Mouse (Mus musculus): Measurements from ENCODE around the gene Has3. TPM values are rescaled to one million over a fixed set of nuclear protein-coding genes. Genes with fewer than 3 reads are reported as not detected.
"Not testable (repeated sequence)": the region's sequence is repeated elsewhere in the genome, so short reads cannot be mapped to it uniquely, and the experiment has no call there.

Gene Has3
- total RNA-seq, 2 experiments from 2014 or later: 2.1 to 3.4 TPM

DNA sequence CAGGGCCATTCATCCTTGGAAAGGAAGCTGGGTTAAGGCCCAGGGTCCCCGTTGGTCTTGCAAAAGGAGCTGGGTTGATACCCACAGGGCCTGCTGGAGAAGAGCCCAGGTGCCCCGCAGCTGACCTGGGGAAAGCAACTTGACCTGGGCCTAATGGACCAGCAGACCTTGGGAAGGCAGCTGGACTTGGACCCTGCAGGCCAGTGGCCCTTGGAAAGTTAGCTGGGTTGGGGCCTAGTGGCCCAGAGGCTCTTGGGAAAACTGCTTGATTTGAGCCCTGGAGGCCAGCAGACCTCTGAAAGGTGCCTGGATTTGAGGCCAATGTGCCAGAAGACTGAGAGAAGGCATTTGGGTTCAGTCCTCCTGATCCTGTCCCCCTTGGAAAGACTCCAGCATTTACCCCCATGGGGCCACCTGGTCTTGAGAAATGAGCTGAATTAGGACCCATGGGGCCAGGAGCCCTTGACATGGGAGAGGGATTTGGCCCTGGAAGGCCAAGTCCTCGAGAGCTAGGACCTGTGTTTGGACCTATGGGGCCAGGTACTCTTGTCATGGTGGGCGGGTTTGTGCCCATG lies 14.9 kb downstream of the Has3 start:
- not testable (repeated sequence) for DNase-seq

DNA sequence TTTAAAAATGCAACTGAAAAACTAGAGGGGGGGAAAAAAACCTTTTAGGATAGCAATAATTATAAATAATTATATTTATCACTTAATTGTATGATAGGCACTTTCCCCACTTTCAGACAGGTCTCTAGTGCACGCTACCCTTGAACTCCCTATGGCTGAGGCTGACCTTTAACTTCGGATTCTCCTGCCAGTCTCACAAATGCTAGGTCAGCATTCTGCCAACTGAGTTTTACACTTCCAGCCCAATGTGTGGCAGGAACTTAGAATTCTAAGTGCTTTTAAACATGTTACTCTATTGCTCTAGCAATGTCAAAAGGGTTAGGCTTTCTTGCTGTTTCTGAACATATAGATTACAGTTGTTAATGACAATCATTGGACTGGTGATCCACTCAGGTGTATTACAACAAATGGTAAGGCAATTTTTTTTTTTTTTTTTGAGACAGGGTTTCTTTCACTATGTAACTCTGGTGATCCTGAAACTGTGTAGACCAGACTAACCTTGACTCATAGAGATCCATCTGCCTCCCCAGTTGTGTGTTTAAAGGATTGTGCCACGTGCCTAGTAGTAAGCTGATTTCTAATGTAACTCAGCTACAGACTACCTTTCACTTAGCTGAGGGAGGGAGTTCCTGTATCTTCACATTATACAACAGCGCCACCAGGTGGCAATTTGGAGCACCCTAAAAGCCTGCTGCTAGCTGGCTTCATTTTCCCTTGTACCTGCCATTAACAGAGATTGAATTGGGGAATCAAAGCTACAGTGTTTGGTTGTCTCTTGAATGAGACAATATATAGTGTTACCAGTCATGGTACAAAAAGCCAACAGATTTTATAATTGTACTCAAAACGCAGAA lies 17.5 kb downstream of the Has3 start:
- DNase-seq: peak; percentile 82

DNA sequence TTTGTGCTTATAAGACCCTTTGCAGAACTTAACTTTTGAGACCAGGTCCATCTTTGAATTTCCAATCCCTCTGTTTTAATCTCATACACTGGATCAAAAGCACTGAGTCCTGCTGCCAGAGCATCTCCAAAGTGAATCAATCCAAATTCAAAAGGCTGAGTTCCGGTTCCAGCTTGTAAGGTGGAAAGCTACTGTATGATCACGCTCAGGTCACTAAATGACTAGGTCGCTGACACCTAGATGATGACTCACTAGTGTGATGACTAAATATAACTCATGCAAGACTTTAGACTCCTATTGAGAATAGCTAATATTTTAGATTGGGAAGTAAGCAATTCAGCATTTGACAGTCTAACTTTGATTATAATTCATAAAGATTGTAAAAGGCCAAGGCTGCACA lies 18.8 kb downstream of the Has3 start:
- DNase-seq: no peak

DNA sequence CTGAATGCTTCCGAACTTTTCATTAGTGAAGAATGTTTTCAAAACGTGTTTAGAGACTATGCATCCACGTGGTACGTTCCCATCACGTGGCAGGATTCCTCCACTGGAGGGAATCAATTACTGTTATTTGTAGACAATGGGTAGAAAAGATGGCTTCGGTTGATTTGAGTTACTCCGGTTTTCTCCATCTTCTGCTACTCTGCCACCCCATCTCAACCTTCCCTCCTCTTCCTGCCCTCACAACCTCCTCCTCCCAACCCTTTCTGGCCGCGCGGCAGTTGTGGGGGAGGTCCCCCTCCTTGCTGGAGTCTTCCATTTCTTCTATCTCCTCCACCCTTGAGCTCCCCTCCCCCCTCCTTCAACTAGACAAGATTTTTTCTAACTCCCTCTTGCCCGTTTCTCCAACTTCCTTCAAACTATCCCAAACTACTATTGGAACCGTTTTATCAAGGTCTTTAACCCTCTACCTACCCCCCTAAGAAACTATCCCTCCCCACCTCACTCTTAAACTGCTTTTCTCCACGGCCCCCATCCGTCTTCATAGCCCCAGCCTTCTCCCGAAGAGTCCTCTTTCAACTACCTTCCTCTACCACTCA lies 22.3 kb downstream of the Has3 start:
- DNase-seq: peak; percentile 29

DNA sequence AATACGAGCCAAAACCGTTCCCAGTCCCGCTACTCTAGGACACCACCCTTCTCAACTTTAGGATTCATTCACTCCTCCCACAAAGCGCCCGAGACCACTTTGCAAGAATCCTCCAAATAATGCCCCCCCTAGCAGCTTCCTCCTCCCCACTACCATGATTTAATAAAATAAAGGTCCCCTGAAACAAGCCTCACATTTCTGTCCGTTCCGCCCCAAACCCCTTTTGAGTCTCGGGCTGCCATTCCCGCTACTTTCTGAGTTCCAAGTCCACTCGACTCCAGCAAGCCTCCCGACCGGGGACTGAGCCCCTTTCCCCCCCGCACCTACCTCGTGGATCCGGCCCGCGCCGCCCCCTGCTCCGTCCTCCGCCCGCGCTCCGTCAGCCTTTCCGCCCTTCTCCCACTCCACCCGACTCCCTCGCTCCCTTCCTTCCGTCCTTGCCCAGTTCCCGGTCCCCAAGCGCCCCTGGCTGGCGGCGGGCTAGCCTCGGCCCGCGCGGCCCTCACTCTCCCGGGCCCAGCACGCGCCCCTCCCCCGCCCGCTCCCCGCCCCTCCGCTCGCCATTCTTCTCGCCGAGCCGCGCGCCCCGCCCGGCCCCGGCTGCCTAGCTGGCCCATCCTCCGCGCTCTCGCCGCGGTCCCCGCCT lies 22.9 kb downstream of the Has3 start:
- DNase-seq: no peak

DNA sequence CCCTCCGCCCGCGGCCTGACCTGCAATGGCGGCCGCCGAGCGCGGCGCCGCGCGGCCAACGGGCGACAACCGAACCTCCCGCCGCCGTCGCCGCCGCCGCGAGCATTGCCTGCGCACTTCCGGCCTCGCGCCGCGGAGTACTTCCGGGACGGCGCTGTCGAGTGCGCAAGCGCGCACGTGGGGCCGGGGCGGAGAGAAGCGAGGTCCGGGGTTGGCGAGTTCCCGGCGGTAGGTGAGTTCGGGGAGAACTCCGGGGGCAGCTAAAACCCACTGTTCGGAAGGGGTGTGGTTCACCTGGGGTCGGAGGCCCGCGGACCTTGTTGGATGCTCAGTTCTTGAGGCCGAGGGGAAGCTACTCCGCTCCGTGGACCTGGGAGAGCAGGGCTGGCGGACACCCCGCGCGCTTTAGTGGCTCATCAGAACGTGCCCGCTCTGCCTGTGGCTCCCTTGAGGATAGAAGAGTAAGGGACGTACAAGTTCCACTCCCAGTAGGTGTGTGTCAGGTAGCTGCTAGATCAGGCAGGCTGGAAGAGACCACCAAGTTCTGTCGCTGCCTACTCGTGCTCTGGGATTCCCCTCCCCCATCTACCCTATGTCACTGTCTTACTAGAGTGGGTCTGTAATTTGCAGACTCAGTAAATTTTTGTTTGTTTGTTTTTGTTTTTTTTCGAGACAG lies 23.6 kb downstream of the Has3 start, which contains the start of gene Utp4:
Gene Utp4 (plus strand): TSS at position 156 of the 676 bp plus-strand sequence.
- DNase-seq: peak; percentile 89

DNA sequence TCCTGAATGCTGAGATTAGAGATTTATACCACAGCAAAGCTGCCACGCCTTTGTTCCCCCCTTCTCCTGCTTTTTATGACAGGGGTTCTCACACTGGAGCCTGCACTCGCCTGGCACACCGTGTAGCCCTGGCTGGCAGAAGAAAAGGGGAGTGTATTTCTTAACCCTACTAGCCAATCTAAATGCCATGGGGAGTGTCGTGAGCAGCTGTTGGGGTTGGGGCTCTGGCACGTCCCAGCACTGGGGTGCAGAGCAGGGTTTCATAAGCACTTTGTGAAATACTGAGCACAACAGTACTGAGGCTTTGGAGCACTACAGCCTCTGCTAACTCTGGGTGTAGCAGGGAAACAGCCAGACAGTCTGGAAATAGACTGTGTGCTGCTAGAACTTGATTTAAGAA lies 29.4 kb downstream of the Has3 start:
- DNase-seq: no peak

DNA sequence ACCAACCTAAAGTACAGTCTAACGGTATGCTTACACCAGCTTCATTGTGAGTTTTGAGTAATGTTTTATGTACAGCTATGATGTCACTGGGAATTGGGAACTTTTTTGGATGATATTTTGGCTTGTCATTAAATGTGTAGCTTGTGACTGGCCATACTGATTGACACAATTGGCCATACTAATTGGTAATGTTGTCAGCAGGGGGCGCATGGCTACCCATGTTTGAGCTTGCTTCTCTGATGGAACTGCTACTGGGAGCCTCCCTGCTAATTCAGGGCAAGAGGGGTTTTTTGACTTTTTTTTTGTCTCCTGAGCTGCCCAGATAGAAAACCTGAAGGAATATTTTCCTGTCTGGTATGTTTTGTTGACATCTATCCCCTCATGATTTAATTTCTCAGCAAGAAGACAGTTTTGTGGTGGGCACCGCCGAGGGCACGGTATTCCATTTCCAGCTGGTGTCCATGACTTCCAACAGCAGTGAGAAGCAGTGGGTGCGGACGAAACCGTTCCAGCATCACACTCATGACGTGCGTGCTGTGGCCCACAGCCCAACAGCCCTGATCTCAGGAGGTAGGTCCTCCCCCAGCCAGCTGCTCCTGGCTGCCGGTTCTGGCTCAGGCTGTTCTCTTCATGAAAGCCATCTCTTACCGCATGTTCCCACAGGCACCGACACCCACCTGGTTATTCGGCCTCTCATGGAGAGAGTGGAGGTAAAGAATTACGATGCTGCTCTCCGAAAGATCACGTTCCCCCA lies 35.9 kb downstream of the Has3 start:
- DNase-seq: peak; percentile 81

DNA sequence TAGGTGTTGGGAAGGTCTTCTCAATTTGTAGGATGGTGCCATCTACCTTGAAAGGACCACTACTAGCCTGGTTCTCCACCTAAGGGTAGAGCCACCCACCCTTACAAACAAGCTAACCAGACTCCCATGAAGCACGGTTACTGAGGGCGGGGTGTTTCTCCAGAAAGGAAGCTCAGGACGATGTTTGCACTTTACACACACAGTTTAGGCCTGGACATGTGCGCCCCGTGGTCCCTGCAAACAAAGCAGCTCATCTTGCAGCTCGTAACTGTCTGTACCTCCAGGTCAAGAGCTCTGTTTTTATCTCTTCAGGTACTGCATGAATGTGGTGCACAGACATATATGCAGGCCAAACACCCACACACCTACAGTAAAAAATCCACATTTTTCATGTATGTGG lies 36.6 kb downstream of the Has3 start:
- DNase-seq: no peak

DNA sequence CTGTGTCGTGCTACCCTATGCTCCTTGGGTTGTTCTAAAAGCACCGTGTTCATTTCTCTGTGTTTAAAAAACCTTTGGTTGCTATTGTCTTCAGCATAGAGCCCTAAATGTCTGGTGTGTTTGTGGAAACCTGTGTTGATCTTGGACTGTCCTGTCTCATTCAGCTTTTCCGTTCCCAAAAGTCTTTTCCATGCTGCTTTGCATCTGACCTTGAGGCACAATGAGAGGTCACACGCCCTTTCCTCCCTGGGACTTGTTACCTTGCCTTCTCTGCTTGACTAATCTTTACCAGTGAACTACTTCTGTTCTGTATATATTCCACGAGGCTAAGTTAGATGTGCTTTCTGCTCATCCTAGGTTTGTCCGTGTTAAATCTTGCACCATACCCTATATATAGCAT lies 37.4 kb downstream of the Has3 start:
- DNase-seq: no peak

DNA sequence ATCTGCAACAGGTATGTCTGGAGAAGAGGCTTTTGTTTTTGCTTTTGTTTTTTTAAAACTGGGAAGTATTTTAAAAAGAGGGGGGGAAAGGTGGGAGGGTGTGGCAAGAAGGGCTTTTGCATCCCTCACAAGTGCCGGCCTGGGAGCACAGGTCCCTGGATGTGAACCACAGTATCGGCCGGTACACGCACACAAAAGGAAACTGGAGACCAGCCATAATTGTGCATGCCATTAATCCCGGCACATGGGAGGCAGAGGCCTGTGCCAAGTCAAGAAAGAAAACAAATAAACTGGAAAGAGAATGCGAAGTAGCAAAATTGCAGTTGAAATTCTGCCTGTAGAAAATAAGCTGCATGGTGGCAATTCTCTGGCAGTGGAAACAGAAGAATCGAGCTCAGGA lies 38.2 kb downstream of the Has3 start:
- no peak for DNase-seq

DNA sequence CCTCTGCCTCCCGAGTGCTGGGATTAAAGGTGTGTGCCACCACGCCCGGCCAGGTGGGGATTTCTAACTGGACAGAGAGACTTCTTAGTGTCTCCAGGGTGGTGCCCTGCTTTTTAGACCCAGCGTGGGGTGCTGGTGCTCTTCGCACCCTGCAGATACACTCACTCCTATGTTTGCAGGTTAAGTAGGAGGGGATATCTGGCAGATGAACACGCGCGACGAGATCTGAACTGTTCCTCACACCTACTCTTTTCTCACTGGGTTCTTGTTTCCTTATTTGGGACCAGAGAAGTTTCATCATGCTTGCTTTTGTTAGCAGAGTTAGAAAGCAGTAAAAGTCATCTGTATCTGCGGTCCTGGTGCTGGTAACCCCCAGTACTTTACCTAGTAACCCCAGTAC lies 43.6 kb downstream of the Has3 start:
- no peak for DNase-seq

DNA sequence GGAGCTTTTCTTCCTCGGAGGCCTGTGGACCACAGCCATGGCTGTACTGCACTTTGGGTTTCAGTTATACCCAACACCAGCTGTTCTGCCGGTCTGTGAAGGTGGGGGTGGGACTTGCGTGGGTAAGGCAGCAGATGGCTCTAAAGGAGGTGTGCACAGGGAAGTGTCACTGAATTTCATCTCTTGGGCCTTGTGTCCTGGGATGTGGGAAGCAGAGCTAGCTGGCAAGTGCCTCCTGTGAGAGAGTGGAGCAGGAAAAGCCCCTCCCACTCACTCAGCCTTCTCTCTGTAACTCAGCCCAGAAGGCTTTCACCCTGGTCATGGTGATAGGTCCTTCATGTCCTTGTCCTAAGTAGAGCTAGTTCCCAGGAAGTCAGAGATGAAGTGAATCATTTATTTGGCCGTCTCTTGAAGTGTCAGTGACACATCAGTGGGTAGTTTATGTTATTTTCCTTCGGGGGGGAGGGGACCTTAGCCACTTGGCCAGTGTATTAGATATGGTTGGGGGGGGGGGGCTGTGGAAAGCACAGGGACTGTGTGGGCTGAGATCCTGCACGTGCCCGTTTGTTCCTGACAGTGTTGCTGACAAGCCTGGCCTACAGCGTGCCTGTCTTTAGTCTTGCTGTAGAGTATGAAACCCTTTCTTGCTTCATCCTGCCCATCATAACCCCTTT lies 49.8 kb downstream of the Has3 start:
- DNase-seq: no peak

DNA sequence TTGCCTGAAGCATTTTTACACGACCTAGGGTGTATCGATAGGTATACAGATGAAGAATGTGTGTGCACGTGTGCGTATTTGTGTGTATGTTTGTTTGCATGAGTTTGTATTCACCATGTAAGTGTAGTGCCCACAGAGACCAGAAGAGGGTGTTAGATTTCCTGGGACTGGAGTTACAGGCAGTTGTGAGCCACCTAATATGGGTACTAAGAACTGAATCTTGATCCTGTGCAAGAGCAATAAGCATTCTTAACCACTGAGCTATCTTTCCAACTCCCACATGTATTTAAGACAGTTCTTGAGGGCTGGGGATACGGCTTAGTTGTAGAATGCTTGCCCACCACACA lies 50.3 kb downstream of the Has3 start:
- DNase-seq: no peak

DNA sequence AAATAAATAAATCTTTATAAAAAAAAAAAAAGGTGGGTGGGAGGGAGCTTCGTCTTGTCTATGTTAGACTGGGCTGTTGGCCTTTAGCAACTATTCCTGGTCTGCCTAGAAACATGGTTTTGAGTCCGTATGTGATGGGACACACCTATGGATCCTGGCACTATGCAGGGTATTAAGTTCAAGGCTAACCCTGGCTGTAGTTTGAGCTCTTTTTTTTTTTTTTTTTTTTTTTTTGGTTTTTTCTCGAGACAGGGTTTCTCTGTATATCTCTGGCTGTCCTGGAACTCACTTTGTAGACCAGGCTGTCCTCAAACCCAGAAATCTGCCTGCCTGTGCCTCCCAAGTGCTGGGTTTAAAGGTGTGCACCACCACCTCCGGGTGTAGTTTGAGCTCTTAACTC lies 54.0 kb downstream of the Has3 start:
- DNase-seq: no peak

DNA sequence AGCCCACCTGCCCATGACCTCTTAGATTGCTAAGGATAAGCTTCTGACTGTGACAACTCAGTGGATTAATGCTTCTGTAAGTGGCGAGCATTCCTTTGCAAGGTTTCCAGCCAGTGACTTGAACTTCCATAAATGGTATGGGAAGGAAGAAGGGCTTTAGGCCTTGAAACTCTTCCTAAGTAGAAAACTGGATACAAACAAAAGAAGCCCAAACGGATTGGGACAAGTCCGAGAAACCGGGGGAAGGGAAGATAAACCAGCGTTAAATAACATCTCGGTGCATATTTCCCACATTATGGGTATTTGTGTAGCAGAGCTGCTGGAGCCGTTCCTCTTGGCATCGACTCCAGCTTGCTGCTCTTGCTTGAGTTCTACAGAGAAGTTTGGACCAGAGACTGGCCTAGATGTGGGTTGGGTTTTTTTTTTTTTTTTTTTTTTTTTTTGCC lies 54.9 kb downstream of the Has3 start:
- peak; percentile 31 for DNase-seq

DNA sequence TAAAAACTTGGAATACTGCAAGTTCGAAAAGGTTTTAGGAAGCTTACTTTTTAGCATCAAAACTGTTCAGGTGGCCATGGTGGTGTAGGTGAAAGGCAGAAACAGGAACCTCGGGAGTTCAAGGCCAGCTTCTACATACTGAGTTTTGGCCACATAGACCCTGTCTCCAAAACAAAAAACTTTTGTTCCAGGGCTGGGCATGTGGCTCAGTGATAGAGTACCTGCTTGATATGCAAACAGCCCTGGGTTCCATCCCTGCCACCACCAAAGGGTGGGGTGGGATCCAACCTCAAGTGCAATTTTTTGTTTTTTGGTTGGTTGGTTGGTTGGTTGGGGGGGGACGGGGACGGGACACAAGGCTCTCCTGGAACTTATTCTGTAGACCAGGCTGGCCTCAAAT lies 55.4 kb downstream of the Has3 start:
- no peak for DNase-seq

DNA sequence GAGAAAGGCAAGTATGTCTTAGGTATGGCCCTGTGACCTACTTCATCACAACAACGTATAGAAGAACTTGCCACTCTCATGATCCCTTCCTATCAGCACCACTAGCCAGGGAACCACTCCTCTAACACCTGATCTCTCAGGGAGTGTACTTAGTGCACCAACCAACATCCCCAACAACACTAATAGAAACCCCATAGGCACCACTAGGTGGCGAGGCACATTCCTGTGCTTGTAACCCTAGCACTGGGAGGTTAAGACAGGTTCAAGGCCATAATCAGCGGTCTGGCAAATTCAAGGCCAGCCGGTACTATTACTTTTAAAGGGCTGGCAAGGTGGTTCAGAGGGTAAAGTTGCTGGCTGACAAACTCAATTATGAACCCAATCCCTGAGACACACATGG lies 57.2 kb downstream of the Has3 start:
- DNase-seq: no peak

DNA sequence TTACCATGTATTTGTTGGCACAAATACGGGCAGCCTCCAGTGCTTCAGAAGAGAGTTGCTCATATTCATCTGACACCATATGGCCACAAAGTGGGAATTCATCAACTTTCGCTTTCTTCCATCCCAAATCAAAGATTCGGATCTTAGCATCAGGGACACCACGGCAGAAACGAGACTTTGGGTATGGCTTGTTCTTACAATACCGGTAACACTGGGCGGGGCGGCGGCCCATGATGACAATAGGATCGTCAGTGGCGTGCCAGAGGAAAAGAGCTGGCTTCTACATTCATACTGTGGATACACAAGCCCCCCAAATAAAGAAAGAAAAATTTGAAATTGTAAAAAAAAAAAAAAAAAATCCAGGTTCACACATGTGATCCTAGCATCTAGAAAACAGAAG lies 58.1 kb downstream of the Has3 start:
- DNase-seq: not testable (repeated sequence)

DNA sequence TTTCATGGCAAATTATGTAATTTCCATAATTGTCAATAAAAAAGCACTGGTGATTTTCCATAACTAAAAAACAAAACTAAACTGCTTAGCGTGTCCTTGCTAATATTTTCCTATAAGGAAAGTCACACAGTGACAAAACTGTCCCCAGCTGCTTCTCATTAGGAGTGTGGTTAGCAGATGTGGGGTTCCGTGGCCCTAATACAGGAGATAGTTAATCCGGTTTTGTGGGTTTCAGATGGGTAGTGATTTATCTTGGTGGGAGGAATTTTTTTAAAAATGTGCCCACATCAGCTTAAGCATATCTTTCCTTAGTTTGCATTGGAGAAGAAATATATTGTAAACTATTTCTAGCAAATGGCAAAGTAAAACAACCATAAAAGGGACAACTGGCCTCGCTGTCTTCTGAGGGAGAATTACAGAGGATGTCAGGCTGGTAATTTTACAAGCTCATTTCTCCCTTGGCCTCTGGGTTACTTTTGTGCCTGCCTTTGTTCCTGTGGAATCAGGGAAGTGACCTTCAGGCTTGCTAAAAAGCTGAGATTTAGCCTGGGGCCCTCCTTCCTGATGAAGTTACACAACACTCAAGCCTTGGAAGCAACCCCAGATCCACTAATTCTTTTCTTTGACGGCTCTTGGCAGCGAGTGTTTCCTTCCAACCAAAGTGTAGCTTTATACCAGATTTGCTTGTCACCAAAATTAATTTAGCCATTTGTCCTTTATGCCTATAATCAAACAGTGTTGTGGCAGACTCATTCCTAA lies 59.3 kb downstream of the Has3 start:
- DNase-seq: no peak
